Mouse (Mus musculus): ENCODE data around the gene Mmachc. TPM values are rescaled to one million over a fixed set of nuclear protein-coding genes. Genes with fewer than 3 reads are reported as not detected.

Mmachc gene
- polyA plus RNA-seq, 1 experiment, result 18.5 TPM

DNA sequence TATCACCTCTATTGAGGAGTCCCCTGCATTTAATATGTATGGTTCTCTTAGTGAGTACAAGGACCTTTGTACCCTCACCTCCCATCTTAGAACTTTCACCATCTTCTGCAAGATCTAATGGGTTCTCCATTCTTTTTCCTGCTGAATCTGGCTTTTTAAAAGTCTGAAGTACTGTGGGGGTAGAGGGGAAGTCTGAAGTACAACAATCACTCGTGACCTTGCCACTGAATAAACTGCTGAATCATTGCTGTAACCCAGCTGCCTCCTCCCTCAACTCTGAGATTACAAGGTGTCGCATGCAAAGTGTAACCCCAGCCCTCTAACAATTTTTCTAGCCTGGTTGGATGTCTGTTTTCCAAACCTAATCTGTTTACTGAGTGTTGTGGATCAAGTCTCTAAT, 53.1 kb downstream of the Mmachc start:
- no peak for DNase-seq (ENCODE audit: extremely low spot score in 1 of 2, low spot score in 1 of 2)

DNA sequence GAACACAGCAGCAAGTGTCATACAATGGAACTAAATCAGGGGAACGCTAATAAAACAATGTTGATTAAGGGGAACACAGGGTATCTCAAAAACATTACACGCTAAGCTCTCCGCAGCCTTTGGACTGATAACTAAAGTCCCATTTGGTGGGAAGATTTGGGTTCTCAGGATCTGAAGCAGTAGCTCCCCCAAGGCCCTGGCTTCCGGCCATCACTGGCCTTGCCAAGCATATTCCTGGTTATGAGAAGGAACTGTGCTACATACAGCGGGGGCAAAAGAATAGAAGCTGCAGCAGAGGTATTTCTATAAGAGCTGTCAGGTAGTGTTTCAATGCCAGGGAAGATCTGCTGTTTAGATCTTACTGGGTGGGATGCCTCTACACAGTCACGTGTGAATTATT, 55.0 kb downstream of the Mmachc start:
- DNase-seq (ENCODE audit: extremely low spot score in 1 of 2, low spot score in 1 of 2), result no peak

Other genes with a start within 250 kb of the Mmachc start
- 91.5 and 91.7 TPM in 2 replicates for gene Mast2, start 244.2 kb downstream of the Mmachc start, polyA plus RNA-seq (2012; rRNA removed)
- 6.7 and 8.7 TPM in 2 replicates for gene Ipp, start 200.9 kb downstream of the Mmachc start, polyA plus RNA-seq (2012; rRNA removed)
- gene Tmem69, start 152.5 kb downstream of the Mmachc start, polyA plus RNA-seq (2012; rRNA removed), result 7.7 and 9.5 TPM in 2 replicates
- gene Gpbp1l1, start 150.7 kb downstream of the Mmachc start, polyA plus RNA-seq (2012; rRNA removed), result 36.7 and 37.4 TPM in 2 replicates
- 5.4 and 5.9 TPM in 2 replicates for gene Ccdc17, start 111.8 kb downstream of the Mmachc start, polyA plus RNA-seq (2012; rRNA removed)
- gene Nasp, start 80.5 kb downstream of the Mmachc start, polyA plus RNA-seq (2012; rRNA removed), result 24.1 and 28.1 TPM in 2 replicates
- gene Akr1a1, start 56.7 kb downstream of the Mmachc start, polyA plus RNA-seq (2012; rRNA removed), result 464 and 487 TPM in 2 replicates
- gene Prdx1, start 22.9 kb downstream of the Mmachc start, polyA plus RNA-seq (2012; rRNA removed), result 212 and 256 TPM in 2 replicates
- 19.4 and 22.8 TPM in 2 replicates for gene Ccdc163, start 103 bp upstream of the Mmachc start, polyA plus RNA-seq (2012; rRNA removed)
- gene Tesk2, start 12.5 kb upstream of the Mmachc start, polyA plus RNA-seq (2012; rRNA removed), result 5.2 and 5.9 TPM in 2 replicates
- gene Toe1, start 99.2 kb upstream of the Mmachc start, polyA plus RNA-seq (2012; rRNA removed), result 19.9 and 21.7 TPM in 2 replicates
- gene Mutyh, start 99.3 kb upstream of the Mmachc start, polyA plus RNA-seq (2012; rRNA removed), result 5.8 and 7.2 TPM in 2 replicates
- 1.6 and 1.7 TPM in 2 replicates for gene Hpdl, start 113.3 kb upstream of the Mmachc start, polyA plus RNA-seq (2012; rRNA removed)
- 9.4 and 10.5 TPM in 2 replicates for gene Zswim5, start 169.0 kb upstream of the Mmachc start, polyA plus RNA-seq (2012; rRNA removed)

Data from frontal cortex, adult 2 months (tissue).